Mouse (Mus musculus): ENCODE measurements around the gene Gm21190. TPM values are rescaled to one million over a fixed set of nuclear protein-coding genes. Genes with fewer than 3 reads are reported as not detected.
"Not testable (repeated sequence)": the region's sequence is repeated elsewhere in the genome, so short reads cannot be mapped to it uniquely, and the experiment has no call there.

Gene Gm21190
- polyA plus RNA-seq, 1 experiment from 2014 or later, result not detected

GRCm38 (mm10) chr5:15509911-15510310 lies 19.1 kb downstream of the Gm21190 start:
- ATAC-seq (replicated peaks); H3K4me3 ChIP-seq: not testable (repeated sequence)
- 77% methylated on average over 1 of the region's 1 CpGs for WGBS

GRCm38 (mm10) chr5:15508460-15509451 lies 20.3 kb downstream of the Gm21190 start:
- 70% methylated on average over 6 of the region's 6 CpGs for WGBS
- not testable (repeated sequence) for H3K9ac ChIP-seq (replicated peaks); H3K4me1 ChIP-seq; ATAC-seq (replicated peaks); H3K27me3 ChIP-seq; H3K4me3 ChIP-seq; H3K27ac ChIP-seq (replicated peaks); H3K36me3 ChIP-seq; H3K4me2 ChIP-seq (replicated peaks)
- H3K9me3 ChIP-seq, result peaks cover 36% of the 10 kb centered on the region

More at GRCm38 (mm10) chr5:15509911-15510310, 19.1 kb downstream of the Gm21190 start:
- not testable (repeated sequence) for H3K4me1 ChIP-seq; H3K4me2 ChIP-seq (replicated peaks); H3K9ac ChIP-seq (replicated peaks); H3K27me3 ChIP-seq; H3K27ac ChIP-seq (replicated peaks); H3K36me3 ChIP-seq
- peaks cover 36% of the 10 kb centered on the region for H3K9me3 ChIP-seq

- H3K36me3 ChIP-seq; H3K4me1 ChIP-seq; H3K4me2 ChIP-seq (replicated peaks); H3K4me3 ChIP-seq; H3K9ac ChIP-seq (replicated peaks); H3K27ac ChIP-seq (replicated peaks); H3K27me3 ChIP-seq: not testable (repeated sequence)
- 66% methylated on average over 6 of the region's 6 CpGs for WGBS
- H3K9me3 ChIP-seq, result peaks cover 32% of the 10 kb centered on the region
- ATAC-seq (replicated peaks), result 0 out of 2 replicates have a peak, but pooled peaks have one; percentile 57
These were observed 21.1 kb downstream of the Gm21190 start for GRCm38 (mm10) chr5:15507757-15508459.

- H3K4me2 ChIP-seq (replicated peaks), result no peak overlapping the region
- WGBS, result 74% methylated on average over 3 of the region's 3 CpGs
- H3K4me1 ChIP-seq, result no peaks in the 10 kb centered on the region
- H3K9ac ChIP-seq (replicated peaks), result no peak overlapping the region
- no peak overlapping the region for H3K27ac ChIP-seq (replicated peaks)
- H3K4me3 ChIP-seq, result no peak overlapping the region
- peaks cover 30% of the 10 kb centered on the region for H3K9me3 ChIP-seq
- peak; percentile 58 for ATAC-seq (replicated peaks)
- 0 out of 2 replicates have a peak, but pooled peaks cover 2% of the 10 kb centered on the region for H3K36me3 ChIP-seq
- H3K27me3 ChIP-seq, result no peaks in the 10 kb centered on the region
These were observed 21.8 kb downstream of the Gm21190 start for GRCm38 (mm10) chr5:15507309-15507619.

GRCm38 (mm10) chr5:15506575-15507308 lies 22.3 kb downstream of the Gm21190 start:
- H3K27ac ChIP-seq (replicated peaks), result no peak overlapping the region
- peak overlapping the region; percentile 24 for H3K4me3 ChIP-seq
- no peak overlapping the region for H3K9ac ChIP-seq (replicated peaks)
- H3K4me2 ChIP-seq (replicated peaks), result peak overlapping the region; percentile 29
- no peaks in the 10 kb centered on the region for H3K27me3 ChIP-seq
- no peaks in the 10 kb centered on the region for H3K4me1 ChIP-seq
- 0 out of 2 replicates have a peak, but pooled peaks cover 2% of the 10 kb centered on the region for H3K36me3 ChIP-seq
- peak; percentile 86 for ATAC-seq (replicated peaks)
- H3K9me3 ChIP-seq, result peaks cover 27% of the 10 kb centered on the region
- WGBS, result 40% methylated on average over 16 of the region's 16 CpGs

- peak; percentile 73; the same call in 1 of the 2 replicates for ATAC-seq (replicated peaks)
- not testable (repeated sequence) for H3K4me3 ChIP-seq; H3K27me3 ChIP-seq; H3K36me3 ChIP-seq; H3K4me1 ChIP-seq; H3K27ac ChIP-seq (replicated peaks); H3K9ac ChIP-seq (replicated peaks); H3K4me2 ChIP-seq (replicated peaks)
- peaks cover 21% of the 10 kb centered on the region for H3K9me3 ChIP-seq
- 32% methylated on average over 5 of the region's 5 CpGs for WGBS
These were observed 30.1 kb downstream of the Gm21190 start for GRCm38 (mm10) chr5:15498774-15499400.

GRCm38 (mm10) chr5:15498350-15498749 lies 30.7 kb downstream of the Gm21190 start:
- not testable (repeated sequence) for H3K4me3 ChIP-seq; H3K4me2 ChIP-seq (replicated peaks); H3K27ac ChIP-seq (replicated peaks); H3K27me3 ChIP-seq; ATAC-seq (replicated peaks); H3K4me1 ChIP-seq; H3K9ac ChIP-seq (replicated peaks); H3K36me3 ChIP-seq
- 70% methylated on average over 3 of the region's 3 CpGs for WGBS
- H3K9me3 ChIP-seq, result peaks cover 21% of the 10 kb centered on the region

- not testable (repeated sequence) for H3K36me3 ChIP-seq; H3K9ac ChIP-seq (replicated peaks); H3K4me1 ChIP-seq; ATAC-seq (replicated peaks); H3K4me2 ChIP-seq (replicated peaks); H3K27me3 ChIP-seq; H3K4me3 ChIP-seq; H3K27ac ChIP-seq (replicated peaks)
- H3K9me3 ChIP-seq, result peaks cover 12% of the 10 kb centered on the region; the same call in 1 of the 2 replicates
- 58% methylated on average over 2 of the region's 2 CpGs for WGBS
These were observed 38.1 kb downstream of the Gm21190 start for GRCm38 (mm10) chr5:15490934-15491333.

- 0 out of 2 replicates have a peak, but pooled peaks have one; percentile 51 for ATAC-seq (replicated peaks)
- no peak overlapping the region for H3K9ac ChIP-seq (replicated peaks)
- WGBS, result 90% methylated on average over 5 of the region's 5 CpGs
- no peaks in the 10 kb centered on the region for H3K4me1 ChIP-seq
- no peak overlapping the region for H3K4me3 ChIP-seq
- no peaks in the 10 kb centered on the region for H3K36me3 ChIP-seq
- no peak overlapping the region for H3K27ac ChIP-seq (replicated peaks)
- H3K27me3 ChIP-seq, result no peaks in the 10 kb centered on the region
- H3K9me3 ChIP-seq, result peaks cover 14% of the 10 kb centered on the region; the same call in 1 of the 2 replicates
- H3K4me2 ChIP-seq (replicated peaks), result no peak overlapping the region
These were observed 40.3 kb downstream of the Gm21190 start for GRCm38 (mm10) chr5:15488743-15489142.

GRCm38 (mm10) chr5:15484616-15485015 lies 44.4 kb downstream of the Gm21190 start:
- not testable (repeated sequence) for H3K4me2 ChIP-seq (replicated peaks); H3K4me1 ChIP-seq; H3K4me3 ChIP-seq; H3K9ac ChIP-seq (replicated peaks); ATAC-seq (replicated peaks); H3K27ac ChIP-seq (replicated peaks); H3K36me3 ChIP-seq; H3K27me3 ChIP-seq
- 0 out of 2 replicates have a peak, but pooled peaks cover 13% of the 10 kb centered on the region for H3K9me3 ChIP-seq
- WGBS, result 23% methylated on average over 2 of the region's 2 CpGs

- 57% methylated on average over 4 of the region's 4 CpGs for WGBS
- not testable (repeated sequence) for H3K4me1 ChIP-seq; H3K36me3 ChIP-seq; ATAC-seq (replicated peaks); H3K4me2 ChIP-seq (replicated peaks); H3K9ac ChIP-seq (replicated peaks); H3K27ac ChIP-seq (replicated peaks); H3K4me3 ChIP-seq; H3K27me3 ChIP-seq
- 0 out of 2 replicates have a peak, but pooled peaks cover 13% of the 10 kb centered on the region for H3K9me3 ChIP-seq
These were observed 45.4 kb downstream of the Gm21190 start for GRCm38 (mm10) chr5:15483576-15483975.
